Mouse (Mus musculus): ENCODE data around the gene Nol9. TPM values are rescaled to one million over a fixed set of nuclear protein-coding genes. Genes with fewer than 3 reads are reported as not detected.

Nol9 gene
- polyA plus RNA-seq, 2 experiments: 9.8 to 11.5 TPM

GRCm38 (mm10) chr4:152079931-152080330, 40.8 kb downstream of the Nol9 start:
- no peak overlapping the region for H3K9ac ChIP-seq (replicated peaks)
- DNase-seq (ENCODE audit: low read depth in 3 of 3, low spot score in 3 of 3): no peak

GRCm38 (mm10) chr4:152083611-152084220, 44.6 kb downstream of the Nol9 start:
- Histone ChIP-seq H3K36me3 (replicated peaks; ENCODE audit: control insufficient read depth, insufficient read depth, low read depth) (no peaks in the 10 kb centered on the region), H3K27me3 (ENCODE audit: control insufficient read depth, insufficient read depth, low read length) (no peaks in the 10 kb centered on the region), H3K4me3 (ENCODE audit: insufficient read depth in 1 of 2, low read depth in 2 of 2, low read length in 2 of 2) (no peak overlapping the region), H3K27ac (no peak overlapping the region), H3K4me1 (replicated peaks; ENCODE audit: control insufficient read depth in 2 of 2, insufficient read depth in 2 of 2, low read length in 1 of 2) (peaks cover 12 to 16% of the 10 kb centered on the region in 2 experiments), H3K9ac (replicated peaks) (no peak overlapping the region), H3K9me3 (ENCODE audit: control insufficient read depth, low read length) (no peaks in the 10 kb centered on the region), H3K4me2 (ENCODE audit: low read depth) (no peak overlapping the region)
- ATAC-seq (ENCODE audit: insufficient read depth) (no peak), DNase-seq (ENCODE audit: low read depth in 3 of 3, low spot score in 3 of 3) (no peak)
- no peak for TF ChIP-seq EP300 (IDR thresholded peaks at IDR 0.05; ENCODE audit: low read depth)
- WGBS (ENCODE audit: insufficient replicate concordance): 66% methylated on average over 7 of the region's 7 CpGs

More at GRCm38 (mm10) chr4:152079931-152080330, 40.8 kb downstream of the Nol9 start:
- WGBS (ENCODE audit: insufficient replicate concordance): 52% methylated on average over 7 of the region's 7 CpGs
- ATAC-seq (ENCODE audit: insufficient read depth): no peak
- H3K4me3 ChIP-seq (ENCODE audit: insufficient read depth in 1 of 2, low read depth in 2 of 2, low read length in 2 of 2): no peak overlapping the region
- no peak overlapping the region for H3K4me2 ChIP-seq (ENCODE audit: low read depth)
- TF ChIP-seq CTCF (IDR thresholded peaks at IDR 0.05; ENCODE audit: low read depth) (no peak), EP300 (IDR thresholded peaks at IDR 0.05; ENCODE audit: low read depth) (no peak)
- no peaks in the 10 kb centered on the region for H3K27me3 ChIP-seq (ENCODE audit: control insufficient read depth, insufficient read depth, low read length)
- no peaks in the 10 kb centered on the region for H3K36me3 ChIP-seq (replicated peaks; ENCODE audit: control insufficient read depth, insufficient read depth, low read depth)
- H3K9me3 ChIP-seq (ENCODE audit: control insufficient read depth, low read length): no peaks in the 10 kb centered on the region
- no peaks in the 10 kb centered on the region for H3K4me1 ChIP-seq (replicated peaks; ENCODE audit: control insufficient read depth in 2 of 2, insufficient read depth in 2 of 2, low read length in 1 of 2)
- no peak overlapping the region for H3K27ac ChIP-seq

DNA sequence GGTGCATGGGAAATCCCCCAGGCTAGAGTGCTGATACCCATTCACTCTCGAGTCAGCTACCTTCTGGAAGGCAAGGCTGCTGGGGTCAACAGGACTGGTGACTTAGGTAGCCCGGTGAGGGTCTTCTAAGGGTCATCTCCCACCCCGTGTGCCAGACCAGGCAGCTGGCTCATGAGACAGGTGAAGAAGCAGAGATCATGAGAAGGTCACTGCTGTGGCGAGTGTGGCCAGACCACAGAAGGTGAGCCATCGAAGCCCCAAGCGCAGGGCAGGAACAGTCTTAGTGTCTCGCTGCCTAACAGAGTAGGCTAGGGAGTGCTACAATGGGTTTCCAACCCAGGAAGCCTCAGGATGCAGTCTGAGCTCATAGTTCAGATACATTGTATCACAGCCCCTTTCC, 45.5 kb downstream of the Nol9 start:
- no peak overlapping the region for H3K4me3 ChIP-seq (ENCODE audit: insufficient read depth in 1 of 2, low read depth in 2 of 2, low read length in 2 of 2)
- DNase-seq (ENCODE audit: low read depth in 3 of 3, low spot score in 3 of 3): no peak
- no peak overlapping the region for H3K4me2 ChIP-seq (ENCODE audit: low read depth)
- no peaks in the 10 kb centered on the region for H3K27me3 ChIP-seq (ENCODE audit: control insufficient read depth, insufficient read depth, low read length)
- H3K36me3 ChIP-seq (replicated peaks; ENCODE audit: control insufficient read depth, insufficient read depth, low read depth): no peaks in the 10 kb centered on the region
- WGBS (ENCODE audit: insufficient replicate concordance): 72% methylated on average over 7 of the region's 7 CpGs
- no peak overlapping the region for H3K9ac ChIP-seq (replicated peaks)
- H3K4me1 ChIP-seq (replicated peaks; ENCODE audit: control insufficient read depth in 2 of 2, insufficient read depth in 2 of 2, low read length in 1 of 2): peaks cover 12 to 16% of the 10 kb centered on the region in 2 experiments
- no peak overlapping the region for H3K27ac ChIP-seq
- no peak for ATAC-seq (ENCODE audit: insufficient read depth)
- TF ChIP-seq CTCF (IDR thresholded peaks at IDR 0.05; ENCODE audit: low read depth) (no peak), EP300 (IDR thresholded peaks at IDR 0.05; ENCODE audit: low read depth) (no peak)
- no peaks in the 10 kb centered on the region for H3K9me3 ChIP-seq (ENCODE audit: control insufficient read depth, low read length)

- peak overlapping the region; percentile 29; the same call in 1 of the 2 replicates for H3K27ac ChIP-seq
- no peak for TF ChIP-seq EP300 (IDR thresholded peaks at IDR 0.05; ENCODE audit: low read depth)
- no peak for TF ChIP-seq CTCF (IDR thresholded peaks at IDR 0.05; ENCODE audit: low read depth)
- under 1% methylated on average over 64 of the region's 92 CpGs for WGBS (ENCODE audit: insufficient replicate concordance)
Measured at GRCm38 (mm10) chr4:152086505-152087210, 47.5 kb downstream of the Nol9 start.

More at GRCm38 (mm10) chr4:152086505-152087210, 47.5 kb downstream of the Nol9 start:
- Histone ChIP-seq H3K9ac (replicated peaks) (peak overlapping the region; percentile 62), H3K27me3 (ENCODE audit: control insufficient read depth, insufficient read depth, low read length) (no peaks in the 10 kb centered on the region), H3K4me2 (ENCODE audit: low read depth) (peak overlapping the region; percentile 93), H3K4me3 (ENCODE audit: insufficient read depth in 1 of 2, low read depth in 2 of 2, low read length in 2 of 2) (peak overlapping the region; percentile 68 to 80), H3K9me3 (ENCODE audit: control insufficient read depth, low read length) (no peaks in the 10 kb centered on the region), H3K36me3 (replicated peaks; ENCODE audit: control insufficient read depth, insufficient read depth, low read depth) (no peaks in the 10 kb centered on the region), H3K4me1 (replicated peaks; ENCODE audit: control insufficient read depth in 2 of 2, insufficient read depth in 2 of 2, low read length in 1 of 2) (peaks cover 18 to 20% of the 10 kb centered on the region in 2 experiments)
- DNase-seq (ENCODE audit: low read depth in 3 of 3, low spot score in 3 of 3): peak in 2 of 3 experiments; percentile 34 to 38
- ATAC-seq (ENCODE audit: insufficient read depth): peak; percentile 85
